Mouse (Mus musculus): Measurements from ENCODE around the gene Tubb1.

DNA sequence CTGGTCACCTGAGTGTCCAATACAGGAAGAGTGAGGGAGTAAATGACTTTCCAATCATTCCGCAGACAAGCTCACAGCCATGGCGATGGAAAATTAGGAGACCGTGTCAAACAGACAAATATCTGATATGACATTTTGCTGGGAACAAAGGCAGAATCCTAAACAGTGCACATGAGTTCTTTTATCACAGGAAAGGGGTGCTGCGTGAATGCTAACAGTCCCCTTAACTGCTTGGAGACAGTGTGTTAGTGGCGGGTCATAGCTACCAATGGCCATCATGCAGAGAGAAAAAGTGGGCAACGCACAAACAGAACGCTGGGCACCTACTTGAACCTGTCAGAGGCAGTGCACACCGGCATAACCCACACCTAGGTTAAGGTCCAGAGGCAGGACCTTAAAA lies 51.0 kb downstream of the Tubb1 start:
- TF ChIP-seq CTCF (IDR thresholded peaks at IDR 0.05; ENCODE audit: extremely low read depth, insufficient read depth, low read length) (no peak), POLR2A (IDR thresholded peaks at IDR 0.05; ENCODE audit: extremely low read depth, insufficient read depth, low read length) (no peak)

Measured in cortical plate, adult 2 months (tissue).